Comparison of ENCODE assay signal across 10 mouse cellular contexts in genomic region chr4:56725839-56726238, GRCm38 (mm10). TPM values are rescaled to one million over a fixed set of nuclear protein-coding genes. Genes with fewer than 3 reads are reported as not detected.
A peak's percentile ranks its signal among the peaks of the same experiment; 100 is the strongest.
DNase-seq lines count a peak whose midpoint lies in the region; ATAC-seq and TF ChIP-seq lines count a peak whose summit lies in the region.
"Had no signal": no experiment of that assay in that cellular context is flagged by ENCODE, and none has a peak within 500 bp of the region (broad histone marks: within the 10 kb centered on the region; RNA-seq: fewer than 3 reads in every experiment).

No protein-coding gene starts in this region.

- peaks cover 4% of the 10 kb centered on the region; the same call in 1 of the 2 replicates for H3K9me3 ChIP-seq in E14TG2a.4 (ENCODE audit: low read length)
- H3K9me3 ChIP-seq in liver, embryonic 14.5 days (ENCODE audit: control insufficient read depth, low read length): no peaks in the 10 kb centered on the region
- no peaks in the 10 kb centered on the region for H3K9me3 ChIP-seq in midbrain, embryonic 11.5 days (ENCODE audit: control insufficient read depth, low read length)

- no peak overlapping the region for H3K9ac ChIP-seq in liver, embryonic 14.5 days (replicated peaks)
- H3K9ac ChIP-seq in midbrain, embryonic 11.5 days (ENCODE audit: low read length): no peak overlapping the region

- H3K4me1 ChIP-seq in E14TG2a.4 (replicated peaks; ENCODE audit: low read depth, low read length): peaks cover 6% of the 10 kb centered on the region
- H3K4me1 ChIP-seq in liver, embryonic 14.5 days (replicated peaks; ENCODE audit: control insufficient read depth in 2 of 2, insufficient read depth in 2 of 2, low read length in 1 of 2): no peaks in the 10 kb centered on the region
- H3K4me1 ChIP-seq in midbrain, embryonic 11.5 days (ENCODE audit: control insufficient read depth, insufficient read depth, low read length): no peaks in the 10 kb centered on the region

- DNase-seq in left cerebral cortex, adult 2 months (ENCODE audit: extremely low spot score in 1 of 2, low spot score in 2 of 2): no peak
- no peak for DNase-seq in left cerebral cortex, postnatal 36 days (ENCODE audit: low spot score in 2 of 2)
- peak; percentile 57 for DNase-seq in NIH3T3 (ENCODE audit: low read depth)
- no peak for DNase-seq in liver, embryonic 14.5 days (ENCODE audit: low read depth in 3 of 3, low spot score in 3 of 3)
- DNase-seq in midbrain, embryonic 11.5 days (ENCODE audit: low spot score, missing footprints): no peak
- DNase-seq in ovary, postnatal 10 days (ENCODE audit: low spot score): no peak

- intact Hi-C loops in left cerebral cortex, adult 2 months (cut with DNase I): no loop called here
- intact Hi-C loops in left cerebral cortex, postnatal 36 days (cut with DNase I): no loop called here

- no peaks in the 10 kb centered on the region for H3K36me3 ChIP-seq in E14TG2a.4 (ENCODE audit: insufficient read depth, low read length)
- H3K36me3 ChIP-seq in liver, embryonic 14.5 days (replicated peaks; ENCODE audit: control insufficient read depth, insufficient read depth, low read depth): no peaks in the 10 kb centered on the region
- no peaks in the 10 kb centered on the region for H3K36me3 ChIP-seq in midbrain, embryonic 11.5 days (ENCODE audit: control insufficient read depth, insufficient read depth, low read length)

- TF ChIP-seq EP300 in liver, embryonic 14.5 days (IDR thresholded peaks at IDR 0.05; ENCODE audit: low read depth): no peak

- no peak for ATAC-seq in liver, embryonic 14.5 days (ENCODE audit: insufficient read depth)
- ATAC-seq in midbrain, embryonic 11.5 days (ENCODE audit: low FRiP score): no peak
- ATAC-seq: intestine, embryonic 16.5 days had no signal

- 44% methylated on average over 8 of the region's 8 CpGs for WGBS in liver, embryonic 14.5 days (ENCODE audit: insufficient replicate concordance)
- WGBS in midbrain, embryonic 11.5 days: 57% methylated on average over 8 of the region's 8 CpGs

- no peak overlapping the region for H3K27ac ChIP-seq in left cerebral cortex, adult 2 months
- H3K27ac ChIP-seq in liver, embryonic 14.5 days: no peak overlapping the region
- H3K27ac ChIP-seq in midbrain, embryonic 11.5 days (ENCODE audit: low read depth, low read length): no peak overlapping the region

- TF ChIP-seq CTCF in left cerebral cortex, adult 2 months (IDR thresholded peaks at IDR 0.05): peak; percentile 41
- peak; percentile 71 for TF ChIP-seq CTCF in E14TG2a.4 (conservative IDR thresholded peaks at IDR 0.05; ENCODE audit: low read length)
- TF ChIP-seq CTCF in liver, embryonic 14.5 days (IDR thresholded peaks at IDR 0.05; ENCODE audit: low read depth): peak; percentile 54

- no peaks in the 10 kb centered on the region for H3K27me3 ChIP-seq in E14TG2a.4 (ENCODE audit: insufficient read depth, low read length)
- H3K27me3 ChIP-seq in liver, embryonic 14.5 days (ENCODE audit: control insufficient read depth, insufficient read depth, low read length): no peaks in the 10 kb centered on the region
- no peaks in the 10 kb centered on the region for H3K27me3 ChIP-seq in midbrain, embryonic 11.5 days (ENCODE audit: control insufficient read depth, insufficient read depth, low read length)

- H3K4me2 ChIP-seq in liver, embryonic 14.5 days (ENCODE audit: low read depth): no peak overlapping the region
- H3K4me2 ChIP-seq in midbrain, embryonic 11.5 days: no peak overlapping the region

- no peak overlapping the region for H3K4me3 ChIP-seq in left cerebral cortex, adult 2 months
- no peak overlapping the region for H3K4me3 ChIP-seq in E14TG2a.4 (replicated peaks; ENCODE audit: low read length)
- H3K4me3 ChIP-seq in liver, embryonic 14.5 days (ENCODE audit: insufficient read depth in 1 of 2, low read depth in 2 of 2, low read length in 2 of 2): no peak overlapping the region
- H3K4me3 ChIP-seq in midbrain, embryonic 11.5 days (ENCODE audit: low read depth, low read length): no peak overlapping the region

RNA-seq across cellular contexts. Expression of gene Gm26657, which starts 14.0 kb away (rescaled TPM):
- total RNA-seq in left cerebral cortex, adult 2 months (2021): not detected
- total RNA-seq in left cerebral cortex, postnatal 36 days (2021): not detected
- not detected in 2 replicates for polyA plus RNA-seq in liver, embryonic 14.5 days (2012; rRNA removed)
- not detected in 2 replicates for polyA plus RNA-seq in liver, embryonic 14.5 days (2014; fragmentation: Nextera tagmentation; extraction: Ambion mirVana)
- 0.14 TPM in 1 of 2 replicates, not detected in the other for polyA plus RNA-seq in midbrain, embryonic 11.5 days (2014; fragmentation: Nextera tagmentation; extraction: Ambion mirVana)
- polyA plus RNA-seq: intestine, embryonic 16.5 days; lung, embryonic 16.5 days; neural tube, embryonic 14.5 days had no signal

RNA-seq across cellular contexts. Expression of gene Actl7b, which starts 15.4 kb away (rescaled TPM):
- total RNA-seq in left cerebral cortex, adult 2 months (2021): not detected
- total RNA-seq in left cerebral cortex, postnatal 36 days (2021): under 1 TPM in 1 of 2 experiments, not detected in 1; 0.36 TPM
- not detected in 2 replicates for polyA plus RNA-seq in liver, embryonic 14.5 days (2012; rRNA removed)
- polyA plus RNA-seq in liver, embryonic 14.5 days (2014; fragmentation: Nextera tagmentation; extraction: Ambion mirVana): not detected in 2 replicates
- polyA plus RNA-seq in midbrain, embryonic 11.5 days (2014; fragmentation: Nextera tagmentation; extraction: Ambion mirVana): not detected in 2 replicates
- polyA plus RNA-seq: intestine, embryonic 16.5 days; lung, embryonic 16.5 days; neural tube, embryonic 14.5 days had no signal

RNA-seq across cellular contexts. Expression of gene Actl7a, which starts 17.4 kb away (rescaled TPM):
- not detected for total RNA-seq in left cerebral cortex, adult 2 months (2021)
- not detected for total RNA-seq in left cerebral cortex, postnatal 36 days (2021)
- not detected in 2 replicates for polyA plus RNA-seq in liver, embryonic 14.5 days (2012; rRNA removed)
- not detected in 2 replicates for polyA plus RNA-seq in liver, embryonic 14.5 days (2014; fragmentation: Nextera tagmentation; extraction: Ambion mirVana)
- 0.11 TPM in 1 of 2 replicates, not detected in the other for polyA plus RNA-seq in midbrain, embryonic 11.5 days (2014; fragmentation: Nextera tagmentation; extraction: Ambion mirVana)
- polyA plus RNA-seq: intestine, embryonic 16.5 days; lung, embryonic 16.5 days; neural tube, embryonic 14.5 days had no signal
